Mouse (Mus musculus) gastrocnemius, adult 8-10 months (tissue): ENCODE measurements around the gene Edil3. TPM values are rescaled to one million over a fixed set of nuclear protein-coding genes. Genes with fewer than 3 reads are reported as not detected.
"Not testable (repeated sequence)": the region's sequence is repeated elsewhere in the genome, so short reads cannot be mapped to it uniquely, and the experiment has no call there.

Experiments used
- DNase-seq, 2 experiments: peaks; one replicate each; pipeline ENCODE4 v3.0.0; 2022; ENCODE audit warnings: low spot score in 2 of 2
- total RNA-seq, 4 experiments: library from RNA; stranded (reverse); gene quantifications; 2 replicates each; pipeline ENCODE4 v1.2.4; 2022

The Edil3 gene
- total RNA-seq, 4 experiments from 2014 or later: 0.35 to 0.74 (median 0.40) TPM

DNA sequence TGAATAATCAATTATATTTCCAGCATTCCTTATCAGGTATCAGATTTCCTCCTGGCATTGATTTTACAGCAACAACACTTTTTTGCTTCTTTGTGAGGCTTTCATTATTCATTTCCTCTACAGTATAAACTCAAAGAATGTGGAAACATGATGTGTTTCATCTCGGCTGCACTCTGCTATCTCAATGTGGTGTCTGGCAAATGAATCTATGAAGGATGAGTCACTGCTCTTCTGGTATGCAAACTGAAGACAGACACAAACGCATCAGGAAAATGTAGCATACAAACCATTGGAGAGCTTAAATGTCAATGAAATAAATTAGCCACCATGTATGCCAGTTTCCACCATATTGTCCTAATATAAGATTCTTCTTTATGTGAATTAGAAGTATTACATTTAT lies 117.3 kb downstream of the Edil3 start:
- no peak for DNase-seq

DNA sequence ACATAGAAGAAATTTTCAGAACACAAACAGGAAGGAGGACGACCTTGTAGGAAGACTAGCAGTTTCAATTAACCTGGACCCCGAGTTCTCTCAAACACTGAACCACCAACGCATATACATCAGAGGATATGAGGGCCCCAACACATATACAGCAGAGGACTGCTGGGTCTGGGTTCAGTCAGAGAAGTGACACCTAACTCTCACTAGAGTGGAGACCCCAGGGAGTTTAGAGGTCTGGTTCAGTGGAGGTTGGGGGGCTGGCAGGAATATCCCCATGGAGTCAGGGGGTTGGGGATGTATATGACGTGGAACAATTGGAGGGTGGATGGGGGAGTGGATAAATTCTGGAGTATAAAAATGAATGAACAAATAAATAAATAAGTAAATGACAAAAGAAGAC lies 151.1 kb downstream of the Edil3 start:
- no peak for DNase-seq

DNA sequence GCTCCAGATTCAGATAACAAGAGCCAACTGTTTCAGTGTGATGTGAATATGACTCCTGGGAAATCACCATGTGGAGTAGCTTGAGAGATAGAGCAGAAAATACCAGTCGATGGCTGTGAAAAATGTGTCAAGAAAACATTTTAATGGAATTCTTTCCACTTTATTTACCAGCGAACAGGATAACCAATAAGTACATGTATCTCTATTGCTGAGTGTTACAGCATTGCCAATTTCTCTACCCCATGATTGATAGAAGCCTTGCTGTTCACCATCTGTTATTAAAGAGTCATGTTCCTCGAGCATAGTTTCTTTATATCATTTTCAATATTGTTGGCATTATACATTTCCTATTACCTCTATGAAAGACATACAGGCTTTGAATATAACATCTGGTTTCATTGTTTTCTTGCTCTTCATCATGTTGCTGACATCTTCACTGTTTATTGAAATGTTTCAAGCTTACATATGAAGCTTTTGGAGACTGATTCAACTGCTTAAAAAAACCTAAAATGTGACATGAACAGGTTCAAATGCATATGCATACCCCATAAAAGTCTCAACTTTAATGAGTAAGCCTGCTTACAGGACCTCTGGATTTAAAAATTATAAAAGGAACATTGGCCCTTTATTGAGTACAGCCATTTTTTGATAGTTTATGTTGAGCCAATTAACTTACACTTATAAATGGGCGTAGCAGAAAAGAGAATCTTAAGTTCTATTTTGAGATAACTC lies 186.6 kb downstream of the Edil3 start:
- DNase-seq: no peak

DNA sequence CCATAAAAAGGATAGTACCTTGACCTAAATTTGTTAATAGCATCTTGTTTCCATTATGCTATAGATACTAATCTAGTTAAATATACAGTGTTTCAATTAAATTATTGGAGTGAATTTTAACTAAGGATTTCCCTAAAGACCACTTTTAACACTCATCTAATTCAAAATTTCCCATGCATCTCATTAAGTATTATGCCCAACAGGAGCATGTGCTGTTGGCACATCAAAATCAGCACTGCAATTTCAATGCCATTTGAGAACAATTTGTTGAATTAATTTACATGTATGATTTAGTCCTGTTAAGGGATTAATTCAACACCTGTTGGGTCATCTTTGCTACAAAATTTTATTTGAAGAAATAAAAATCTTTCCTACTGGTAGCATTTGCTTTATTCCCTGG lies 191.2 kb downstream of the Edil3 start:
- DNase-seq: no peak

DNA sequence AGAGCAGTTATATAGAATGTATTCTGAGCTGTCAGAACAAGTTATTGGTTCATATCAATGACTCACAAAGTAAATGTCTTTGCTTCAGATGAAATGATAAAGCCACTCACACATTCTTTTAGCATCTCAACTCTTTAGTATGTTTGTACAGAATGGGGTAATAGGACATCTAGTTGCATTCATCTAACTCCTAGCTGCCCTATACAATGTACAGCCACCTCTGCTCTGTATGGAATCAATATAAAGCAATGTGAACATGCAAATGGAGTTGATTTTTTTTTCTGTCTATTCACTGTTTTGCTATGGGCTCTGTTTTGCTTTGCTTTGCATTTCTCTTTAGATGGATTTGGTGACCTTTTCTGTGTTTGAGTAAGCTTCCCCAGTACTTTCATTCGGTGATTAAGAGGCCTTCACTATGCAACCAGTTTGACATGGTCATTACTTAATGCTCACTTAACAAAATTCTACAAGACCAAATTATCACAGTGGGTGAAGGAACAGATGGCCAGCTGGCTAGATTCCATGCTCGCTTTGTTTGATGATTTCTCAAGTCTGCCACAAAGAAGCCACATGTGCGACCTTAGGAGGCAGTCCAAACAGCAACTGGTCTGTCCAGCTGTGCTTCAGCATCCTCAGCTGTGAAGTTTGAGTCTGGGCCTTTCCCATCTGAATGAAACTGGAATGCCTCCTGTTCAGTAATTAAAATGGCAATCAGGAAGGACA lies 208.7 kb downstream of the Edil3 start:
- no peak for DNase-seq

DNA sequence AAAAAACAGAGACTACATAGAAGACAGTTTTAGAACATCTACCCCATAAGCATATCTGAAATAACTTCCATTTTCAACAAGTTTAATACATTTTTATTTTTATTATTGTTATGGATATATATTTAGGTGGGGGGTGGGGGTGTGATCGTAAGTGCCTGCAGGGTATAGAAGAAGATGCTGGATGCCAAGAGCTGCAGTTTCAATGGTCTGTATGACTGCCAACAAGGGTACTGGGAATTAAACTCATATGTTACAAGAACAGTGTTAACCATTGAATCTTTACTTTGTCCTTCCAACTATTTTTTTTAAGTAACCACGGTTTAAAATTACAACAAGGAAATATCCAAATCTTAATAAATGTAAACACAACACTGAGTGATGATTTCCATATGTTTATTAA lies 214.4 kb downstream of the Edil3 start:
- DNase-seq: no peak

DNA sequence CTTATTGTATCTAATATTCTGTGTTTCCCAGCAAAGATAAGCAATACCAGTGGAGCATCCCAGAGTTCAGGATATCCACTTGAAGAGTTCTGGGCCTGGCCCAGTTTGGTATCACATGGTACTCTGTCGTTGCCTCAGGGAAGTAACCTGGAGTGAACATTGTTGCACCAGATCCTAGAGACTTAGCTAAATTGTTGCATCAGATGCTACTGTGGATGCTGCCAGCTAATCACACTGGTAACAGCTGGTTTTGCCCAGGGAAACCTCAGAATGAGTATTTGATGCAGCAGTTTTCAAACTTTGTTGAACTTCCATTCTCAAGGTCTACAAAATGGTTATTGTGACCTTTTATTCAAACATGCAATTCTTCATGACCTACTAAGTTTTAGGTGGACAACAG lies 220.2 kb downstream of the Edil3 start:
- no peak for DNase-seq

DNA sequence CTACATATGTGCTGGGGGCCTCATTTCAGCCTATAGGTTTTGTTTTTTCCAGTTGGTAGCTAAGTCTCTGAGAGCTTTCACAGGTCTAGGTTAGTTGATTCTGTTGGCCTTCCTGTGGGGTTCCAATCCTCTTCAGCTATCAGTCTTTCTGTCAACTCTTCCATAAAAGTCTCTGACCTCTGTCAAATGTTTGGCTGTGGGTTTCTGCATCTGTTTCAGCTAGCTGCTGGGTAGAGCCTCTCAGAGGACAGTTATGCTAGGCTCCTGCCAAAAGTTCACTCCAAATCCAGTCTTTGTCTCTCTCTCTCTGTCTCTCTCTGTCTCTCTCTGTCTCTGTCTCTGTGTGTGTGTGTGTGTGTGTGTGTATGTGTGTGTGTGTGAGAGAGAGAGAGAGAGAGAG lies 248.9 kb downstream of the Edil3 start:
- not testable (repeated sequence) for DNase-seq

DNA sequence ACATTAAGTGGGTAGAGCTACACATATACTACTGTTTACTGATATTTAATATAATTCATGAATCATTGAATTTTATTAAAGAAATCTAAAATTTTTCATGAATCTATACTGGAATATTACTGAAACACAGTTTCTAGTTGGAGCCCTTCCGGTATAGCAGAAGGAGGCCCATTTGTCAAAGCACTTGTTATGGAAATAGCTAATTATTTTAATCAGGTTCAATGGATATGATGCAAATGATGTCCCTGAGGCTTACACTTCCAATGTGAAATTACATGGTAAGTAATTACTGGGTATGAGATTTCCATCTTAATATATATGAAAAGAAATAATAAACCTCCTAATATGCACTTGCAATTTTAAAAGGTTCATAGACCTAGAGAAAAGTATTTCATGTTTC lies 254.9 kb downstream of the Edil3 start:
- DNase-seq: no peak

DNA sequence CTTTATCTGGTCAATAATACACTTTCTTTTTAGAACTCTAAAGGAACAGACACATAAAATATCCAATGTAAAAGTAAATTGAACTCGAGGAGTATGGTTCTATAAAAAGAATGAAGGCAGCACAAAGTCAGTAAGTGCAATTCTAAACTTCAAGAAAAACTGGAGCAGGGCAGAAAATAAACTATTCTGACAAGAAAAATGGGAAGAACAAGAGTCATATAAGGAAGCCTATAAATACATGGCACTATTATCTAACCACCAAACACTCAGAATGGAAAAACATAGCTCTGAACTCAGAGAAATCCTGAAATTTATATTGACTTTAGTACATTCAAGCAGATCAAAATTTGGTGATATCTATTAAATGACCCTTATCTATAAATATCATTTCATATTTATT lies 284.6 kb downstream of the Edil3 start:
- DNase-seq: no peak

DNA sequence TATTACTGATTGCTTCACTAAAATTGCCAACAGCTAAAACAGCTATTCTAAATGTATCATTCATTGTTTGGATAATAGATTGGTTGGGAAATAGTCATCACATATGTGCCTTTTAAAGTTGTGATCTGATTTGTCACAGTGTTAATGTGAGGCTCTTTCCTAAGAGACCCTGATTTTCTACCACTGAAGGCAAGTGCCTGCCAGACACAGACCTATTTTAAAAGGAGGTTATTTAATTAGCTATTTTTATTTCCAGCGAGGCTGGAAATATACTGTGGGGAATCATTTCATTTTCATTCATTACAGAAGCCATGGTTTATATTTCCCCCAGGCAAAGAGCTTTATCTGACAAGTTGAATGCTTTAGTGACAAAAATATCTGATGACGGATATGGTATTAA lies 296.3 kb downstream of the Edil3 start:
- DNase-seq: no peak

DNA sequence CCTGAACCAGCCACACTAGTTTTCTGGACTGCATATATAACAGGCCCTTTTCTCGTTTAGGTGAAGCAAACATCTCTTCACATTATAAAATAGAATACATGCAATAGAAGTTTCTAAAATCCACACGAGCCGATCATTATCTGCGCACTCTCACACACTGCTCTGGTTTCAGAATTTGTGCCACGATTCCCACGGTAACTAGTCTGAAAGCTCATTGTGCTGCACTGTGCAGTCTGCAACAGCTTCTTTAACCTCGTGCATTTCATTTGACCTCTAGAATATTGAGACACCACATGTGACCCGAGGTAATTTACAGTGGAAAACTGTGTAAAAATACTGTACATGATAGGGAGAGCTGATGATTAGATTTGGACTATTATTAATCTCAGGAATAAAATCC lies 298.5 kb downstream of the Edil3 start:
- DNase-seq: no peak

DNA sequence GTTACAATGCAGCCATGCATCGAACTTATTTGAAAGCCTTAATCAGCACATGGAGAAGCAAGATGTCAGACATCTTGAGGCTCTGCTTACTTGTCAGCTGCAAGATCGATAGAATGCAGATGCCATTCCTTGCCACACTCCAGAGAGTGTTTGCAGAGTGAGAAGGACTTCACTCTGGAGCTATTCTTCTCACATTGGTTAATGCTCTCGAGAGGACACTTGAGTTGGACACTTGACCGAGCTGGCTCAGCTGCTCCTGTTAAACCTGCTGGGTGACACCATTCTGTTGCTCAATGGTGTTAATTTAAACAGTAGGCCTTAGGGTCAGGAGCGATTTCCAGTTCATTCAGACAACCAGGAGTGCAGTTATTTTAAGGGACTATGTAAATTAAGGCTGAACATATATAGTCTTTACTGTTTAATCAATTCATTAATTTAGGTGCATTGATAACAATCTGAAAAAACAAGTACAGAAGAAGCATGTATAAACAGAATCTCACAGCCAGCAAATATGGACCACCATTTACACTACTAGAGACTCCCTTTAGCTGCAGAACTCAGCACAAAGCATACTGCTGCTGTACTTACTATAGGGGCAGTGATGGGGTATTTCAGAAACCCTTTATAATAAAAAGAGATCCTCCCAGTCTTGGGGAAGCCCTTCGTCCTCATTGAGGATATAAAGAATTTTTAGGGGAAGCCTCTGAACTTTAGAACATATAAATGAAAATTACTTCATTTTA lies 301.4 kb downstream of the Edil3 start:
- no peak for DNase-seq

DNA sequence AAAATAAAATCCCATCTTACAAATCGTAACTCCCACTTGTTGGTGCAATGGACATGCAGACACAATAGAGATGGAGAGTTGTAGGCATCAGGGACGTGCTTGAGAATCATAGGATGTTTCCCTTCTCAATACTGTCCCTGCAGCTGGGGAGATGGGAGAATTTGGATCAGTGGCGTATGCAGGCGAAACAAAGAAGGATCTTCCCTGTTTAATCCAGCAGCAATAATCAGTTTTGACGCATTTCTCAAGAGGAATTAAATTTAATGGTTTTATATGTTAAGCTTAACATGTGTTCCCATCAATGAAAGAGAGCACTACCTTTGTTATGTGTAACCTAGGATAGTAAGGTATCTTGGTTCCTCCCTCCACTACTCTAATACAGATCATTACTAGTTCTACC lies 302.1 kb downstream of the Edil3 start:
- no peak for DNase-seq

DNA sequence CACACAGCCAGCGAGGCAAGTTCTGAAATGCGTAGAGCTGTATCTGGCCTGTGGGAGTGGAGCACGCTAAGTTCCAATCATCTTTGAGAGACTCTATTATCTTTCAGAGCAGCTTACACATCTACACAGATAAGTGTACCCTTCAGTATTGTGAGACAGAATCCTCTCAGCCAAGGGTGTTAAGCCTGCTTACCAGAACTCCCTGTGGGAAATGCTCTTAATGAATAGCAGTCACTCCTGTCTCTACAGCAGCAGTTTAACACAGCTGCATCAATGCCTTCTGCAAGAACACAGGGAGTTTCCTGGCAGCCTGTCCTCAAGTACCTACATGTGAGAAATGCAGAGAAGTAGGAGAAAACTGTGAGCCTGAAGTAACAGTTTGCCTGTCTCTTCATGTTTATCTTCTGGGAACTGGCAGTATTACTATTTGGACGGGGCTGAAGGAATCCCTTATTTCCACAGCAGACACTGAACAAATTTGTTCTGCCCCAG lies 324.8 kb downstream of the Edil3 start:
- DNase-seq: no peak

DNA sequence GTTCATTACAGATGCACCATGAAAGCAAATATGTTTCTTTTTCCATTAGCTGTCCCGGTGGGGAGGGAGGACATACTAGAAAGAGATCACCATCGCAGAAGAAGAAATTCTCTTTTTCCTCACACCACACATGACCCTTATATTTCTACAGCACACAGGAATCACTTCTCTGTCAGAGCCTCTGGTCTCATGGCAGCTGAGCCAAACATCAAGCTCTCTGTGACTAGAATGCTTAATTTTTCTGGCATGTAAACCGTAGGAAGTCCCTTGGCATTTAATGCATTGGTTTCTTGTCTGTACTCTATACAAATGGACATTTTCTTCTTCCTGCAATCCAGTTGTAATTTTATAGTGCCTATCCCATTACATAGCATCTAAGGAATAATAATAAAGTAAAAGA lies 330.6 kb downstream of the Edil3 start:
- DNase-seq: no peak

DNA sequence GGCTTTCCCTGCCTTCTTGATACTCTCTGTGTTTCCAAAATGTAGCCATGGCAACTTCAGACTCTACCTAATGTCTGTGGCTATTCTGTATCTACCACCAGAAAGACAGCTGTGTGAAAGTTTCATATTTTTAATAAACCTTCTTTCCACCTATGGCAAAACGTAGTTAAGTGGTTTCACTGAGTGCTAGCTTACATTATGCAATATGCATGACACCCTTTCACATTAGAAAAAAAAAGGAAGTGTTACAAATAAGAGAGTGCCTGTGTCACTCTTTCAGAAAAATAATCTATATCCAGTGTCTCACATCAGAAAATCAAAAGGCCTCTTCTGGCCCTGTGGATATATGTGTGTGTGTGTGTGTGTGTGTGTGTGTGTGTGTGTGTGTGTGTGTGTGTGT lies 346.7 kb downstream of the Edil3 start:
- no peak for DNase-seq

DNA sequence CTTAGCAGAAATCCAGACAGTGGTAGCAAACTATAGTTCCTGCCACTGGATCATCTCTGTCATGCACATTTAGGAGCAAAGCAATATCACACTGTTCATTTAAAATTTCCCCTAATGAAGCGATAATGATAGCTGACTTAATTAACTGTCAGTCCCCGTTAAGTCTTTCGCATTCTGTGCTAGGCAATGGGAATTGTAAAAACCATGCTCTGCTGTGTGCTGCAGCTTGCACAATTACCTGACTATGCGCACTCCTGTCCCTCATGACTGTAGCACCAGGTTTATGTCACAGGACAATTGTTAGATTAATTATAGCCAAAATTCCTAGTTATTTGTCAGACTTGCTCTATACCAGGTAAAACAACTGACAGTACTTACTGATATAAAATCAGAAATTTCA lies 348.8 kb downstream of the Edil3 start:
- no peak for DNase-seq

DNA sequence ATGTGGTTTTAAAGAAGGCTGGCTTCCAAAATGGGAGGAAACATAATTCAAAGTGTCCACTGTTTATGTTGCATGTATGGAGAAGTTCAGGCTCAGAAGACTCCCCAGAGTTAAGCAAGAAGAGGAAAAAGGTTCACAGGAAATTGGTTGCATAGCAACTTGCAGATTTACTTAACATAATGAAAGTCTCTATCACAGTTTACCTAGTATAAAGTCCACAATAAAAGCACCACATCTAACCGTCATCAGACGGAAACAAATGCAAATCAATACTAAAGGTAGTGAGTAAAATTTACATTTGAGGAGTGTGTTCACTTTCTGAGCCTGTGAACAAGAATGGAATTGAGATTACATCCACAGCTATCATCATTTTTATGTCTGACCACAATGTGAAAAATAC lies 353.9 kb downstream of the Edil3 start:
- DNase-seq: no peak

DNA sequence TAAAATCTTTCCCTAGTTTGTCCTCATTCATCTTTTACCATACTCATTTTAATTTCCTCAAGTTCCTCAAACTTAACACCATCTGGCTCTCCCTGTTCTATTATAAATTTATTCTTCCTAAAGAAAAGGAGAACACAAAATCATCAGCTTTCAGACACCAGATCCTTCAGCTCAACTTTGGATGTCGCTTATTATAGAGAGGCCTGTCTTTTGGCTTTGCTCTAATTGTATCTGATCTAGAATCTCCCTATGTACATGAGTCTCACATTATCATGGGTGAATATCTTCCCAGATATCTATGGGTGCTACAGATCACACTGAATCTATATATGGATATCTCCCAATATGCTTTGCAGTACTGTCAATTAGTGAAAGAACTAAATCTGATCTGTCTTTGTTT lies 367.8 kb downstream of the Edil3 start:
- no peak for DNase-seq

DNA sequence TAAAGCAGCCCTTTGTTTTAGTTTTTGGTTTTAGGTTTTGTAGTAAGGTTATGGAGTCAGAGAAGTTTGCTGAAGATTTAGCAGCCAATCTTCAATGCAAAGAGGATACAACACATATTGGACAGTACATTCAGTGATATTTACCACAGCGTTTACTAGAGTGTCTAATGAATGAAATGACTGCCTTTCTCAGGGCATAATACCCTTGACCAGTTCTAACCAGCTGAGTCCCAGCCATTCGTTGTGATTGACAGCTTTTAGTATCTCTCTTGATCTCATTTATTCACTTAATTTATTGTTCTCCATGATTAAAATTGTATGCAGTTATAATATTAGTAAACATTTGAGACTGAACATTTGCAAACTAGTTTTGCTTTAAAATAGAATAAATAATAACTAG lies 375.7 kb downstream of the Edil3 start:
- DNase-seq: no peak

DNA sequence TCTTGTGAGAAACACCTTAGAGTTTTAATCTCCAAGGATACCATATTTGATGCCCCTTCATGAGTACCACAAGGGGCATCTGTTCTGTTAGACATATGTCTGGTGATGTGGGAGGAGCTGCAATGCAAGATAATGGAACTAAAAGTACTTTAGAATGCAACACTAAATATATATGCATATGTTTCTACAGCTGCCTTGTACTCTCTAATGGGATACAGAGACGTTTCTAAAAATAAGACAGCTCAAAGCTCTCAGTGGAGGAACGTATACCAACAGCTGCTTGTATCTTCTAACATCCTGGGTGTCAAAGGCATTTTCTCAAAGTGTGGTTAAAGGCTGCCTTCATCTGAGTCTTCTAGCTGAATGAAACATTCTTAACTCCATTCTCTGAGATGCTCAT lies 378.0 kb downstream of the Edil3 start:
- DNase-seq: no peak
